Mouse (Mus musculus): ENCODE results near the gene Fam166b.

The Fam166b gene

GRCm38 (mm10) chr4:43404697-43405096 is 24.2 kb downstream of the Fam166b start:
- DNase-seq (ENCODE audit: low spot score), result no peak

GRCm38 (mm10) chr4:43402212-43402611 is 26.7 kb downstream of the Fam166b start:
- no peak for DNase-seq (ENCODE audit: low spot score)

GRCm38 (mm10) chr4:43401486-43401885 is 27.4 kb downstream of the Fam166b start:
- no peak for DNase-seq (ENCODE audit: low spot score)

- DNase-seq (ENCODE audit: low spot score), result no peak
Observed at GRCm38 (mm10) chr4:43400976-43401375, 28.0 kb downstream of the Fam166b start.

- no peak for DNase-seq (ENCODE audit: low spot score)
Observed at GRCm38 (mm10) chr4:43399391-43400131, 29.4 kb downstream of the Fam166b start.

GRCm38 (mm10) chr4:43398829-43399331 is 30.1 kb downstream of the Fam166b start:
- DNase-seq (ENCODE audit: low spot score), result no peak

- no peak for DNase-seq (ENCODE audit: low spot score)
Observed at GRCm38 (mm10) chr4:43398014-43398413, 30.9 kb downstream of the Fam166b start.

GRCm38 (mm10) chr4:43396381-43396780 is 32.6 kb downstream of the Fam166b start:
- DNase-seq (ENCODE audit: low spot score), result no peak

GRCm38 (mm10) chr4:43395836-43396235 is 33.1 kb downstream of the Fam166b start:
- no peak for DNase-seq (ENCODE audit: low spot score)

- DNase-seq (ENCODE audit: low spot score), result no peak
Observed at GRCm38 (mm10) chr4:43395147-43395546, 33.8 kb downstream of the Fam166b start.

GRCm38 (mm10) chr4:43394345-43394891 is 34.5 kb downstream of the Fam166b start:
- DNase-seq (ENCODE audit: low spot score), result peak; percentile 53

GRCm38 (mm10) chr4:43391521-43392050 is 37.3 kb downstream of the Fam166b start:
- DNase-seq (ENCODE audit: low spot score), result no peak

GRCm38 (mm10) chr4:43389845-43390440 is 39.0 kb downstream of the Fam166b start:
- DNase-seq (ENCODE audit: low spot score), result no peak

GRCm38 (mm10) chr4:43389390-43389789 is 39.5 kb downstream of the Fam166b start:
- no peak for DNase-seq (ENCODE audit: low spot score)

- no peak for DNase-seq (ENCODE audit: low spot score)
Observed at GRCm38 (mm10) chr4:43386932-43387331, 42.0 kb downstream of the Fam166b start.

GRCm38 (mm10) chr4:43384541-43384940 is 44.4 kb downstream of the Fam166b start:
- no peak for DNase-seq (ENCODE audit: low spot score)

- no peak for DNase-seq (ENCODE audit: low spot score)
Observed at GRCm38 (mm10) chr4:43384083-43384460, 44.9 kb downstream of the Fam166b start.

GRCm38 (mm10) chr4:43383246-43384082 is 45.5 kb downstream of the Fam166b start:
- no peak for DNase-seq (ENCODE audit: low spot score)

- DNase-seq (ENCODE audit: low spot score), result no peak
Observed at GRCm38 (mm10) chr4:43382155-43383020, 46.5 kb downstream of the Fam166b start.

GRCm38 (mm10) chr4:43381408-43382154 is 47.4 kb downstream of the Fam166b start, which contains the start of gene Rusc2:
Gene Rusc2 (plus strand): TSS chr4:43381979.
- DNase-seq (ENCODE audit: low spot score), result peak; percentile 88
